Mouse (Mus musculus): ENCODE data around the gene Msh6. TPM values are rescaled to one million over a fixed set of nuclear protein-coding genes. Genes with fewer than 3 reads are reported as not detected.

Gene Msh6
- polyA plus RNA-seq, 1 experiment from 2014 or later: 31.9 TPM

DNA sequence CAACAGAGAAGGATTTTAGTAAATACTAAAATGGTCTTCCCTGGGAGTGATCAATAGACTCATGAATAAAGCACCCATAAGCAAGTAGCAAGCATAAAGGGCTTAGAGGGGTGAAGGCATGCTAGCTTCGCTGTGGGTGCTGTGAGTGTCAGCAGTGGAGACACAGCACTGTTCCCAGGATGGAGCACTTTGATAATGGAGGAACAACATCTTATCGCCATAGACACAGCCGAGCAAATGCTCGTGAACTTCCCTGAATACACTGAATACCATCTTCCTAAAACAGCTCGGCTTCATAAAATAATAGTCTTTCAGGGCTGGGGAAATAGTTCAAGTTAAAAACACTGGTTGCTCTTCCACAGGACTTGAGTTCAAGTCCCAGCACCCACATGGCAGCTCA, 56.9 kb downstream of the Msh6 start:
- 88% methylated on average over 5 of the region's 5 CpGs for WGBS
- no peaks in the 10 kb centered on the region for H3K36me3 ChIP-seq (ENCODE audit: control insufficient read depth, insufficient read depth, low read length)
- H3K27me3 ChIP-seq (replicated peaks; ENCODE audit: control insufficient read depth, insufficient read depth, low read length): no peaks in the 10 kb centered on the region
- H3K9ac ChIP-seq (ENCODE audit: low read length): no peak overlapping the region
- H3K4me2 ChIP-seq (ENCODE audit: low read length): no peak overlapping the region
- H3K9me3 ChIP-seq (replicated peaks; ENCODE audit: control insufficient read depth, low read length): no peaks in the 10 kb centered on the region
- DNase-seq (ENCODE audit: low spot score) (no peak), ATAC-seq (no peak)
- H3K27ac ChIP-seq (ENCODE audit: low read depth, low read length): no peak overlapping the region
- H3K4me1 ChIP-seq (ENCODE audit: control insufficient read depth, insufficient read depth, low read length): no peaks in the 10 kb centered on the region
- H3K4me3 ChIP-seq (ENCODE audit: low read depth, low read length): no peak overlapping the region

GRCm38 (mm10) chr17:88034418-88034817, 59.6 kb downstream of the Msh6 start:
- H3K4me3 ChIP-seq (ENCODE audit: low read depth, low read length): no peak overlapping the region

More at GRCm38 (mm10) chr17:88034418-88034817, 59.6 kb downstream of the Msh6 start:
- 97% methylated on average over 4 of the region's 4 CpGs for WGBS
- Histone ChIP-seq H3K4me1 (ENCODE audit: control insufficient read depth, insufficient read depth, low read length) (no peaks in the 10 kb centered on the region), H3K27ac (ENCODE audit: low read depth, low read length) (no peak overlapping the region), H3K27me3 (replicated peaks; ENCODE audit: control insufficient read depth, insufficient read depth, low read length) (no peaks in the 10 kb centered on the region), H3K9me3 (replicated peaks; ENCODE audit: control insufficient read depth, low read length) (no peaks in the 10 kb centered on the region), H3K4me2 (ENCODE audit: low read length) (no peak overlapping the region), H3K9ac (ENCODE audit: low read length) (no peak overlapping the region), H3K36me3 (ENCODE audit: control insufficient read depth, insufficient read depth, low read length) (no peaks in the 10 kb centered on the region)
- ATAC-seq (no peak), DNase-seq (ENCODE audit: low spot score) (no peak)

Other genes with a start within 250 kb of the Msh6 start
- 0.93 and 1.2 TPM in 2 replicates for gene Kcnk12, start 177.1 kb upstream of the Msh6 start, polyA plus RNA-seq (2014; fragmentation: Nextera tagmentation; extraction: Ambion mirVana)
- gene Rpl36-ps4, start 54.1 kb upstream of the Msh6 start, polyA plus RNA-seq (2014; fragmentation: Nextera tagmentation; extraction: Ambion mirVana): not detected in 2 replicates
- gene Fbxo11, start 90.2 kb downstream of the Msh6 start, polyA plus RNA-seq (2014; fragmentation: Nextera tagmentation; extraction: Ambion mirVana): 39.6 and 40.8 TPM in 2 replicates

All from forebrain, embryonic 14.5 days (tissue).